Mouse (Mus musculus) urinary bladder, postnatal 36 days (tissue): ENCODE data around the gene Tns1.

Experiments
- DNase-seq, 2 experiments: peaks; one replicate each; pipeline ENCODE4 v3.0.0; 2022; ENCODE audit warnings: low spot score in 2 of 2, mixed read lengths in 1 of 2

Gene Tns1

DNA sequence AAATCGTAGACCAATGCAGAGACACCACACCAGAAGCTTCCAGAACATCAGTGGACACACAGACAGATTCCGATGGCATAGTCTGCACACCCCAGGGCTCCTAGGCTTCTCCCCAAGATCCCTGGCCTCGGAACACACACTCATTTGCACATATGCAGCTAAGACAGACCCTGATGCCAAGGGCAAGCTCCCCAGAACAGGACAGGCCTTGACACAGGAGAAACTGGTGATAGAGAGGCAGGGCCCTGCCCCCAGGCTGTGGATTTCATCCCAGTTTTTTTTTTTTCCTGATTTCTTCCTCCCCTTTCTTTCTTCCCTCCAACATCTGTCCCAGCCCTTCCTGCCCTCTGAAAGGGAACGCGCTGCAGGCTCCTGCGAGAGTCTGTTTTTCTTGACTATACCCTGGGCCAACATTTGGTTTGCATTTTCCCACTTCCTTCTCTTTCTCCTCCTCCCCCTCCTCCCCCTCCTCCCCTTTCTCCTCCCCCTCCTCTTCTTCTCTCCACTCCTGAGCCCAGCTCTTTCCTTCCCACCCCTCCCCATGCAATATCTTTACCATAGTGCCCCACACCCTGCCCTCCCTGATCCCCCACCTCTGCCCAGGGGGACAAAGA, 32.5 kb downstream of the Tns1 start:
- no peak for DNase-seq

DNA sequence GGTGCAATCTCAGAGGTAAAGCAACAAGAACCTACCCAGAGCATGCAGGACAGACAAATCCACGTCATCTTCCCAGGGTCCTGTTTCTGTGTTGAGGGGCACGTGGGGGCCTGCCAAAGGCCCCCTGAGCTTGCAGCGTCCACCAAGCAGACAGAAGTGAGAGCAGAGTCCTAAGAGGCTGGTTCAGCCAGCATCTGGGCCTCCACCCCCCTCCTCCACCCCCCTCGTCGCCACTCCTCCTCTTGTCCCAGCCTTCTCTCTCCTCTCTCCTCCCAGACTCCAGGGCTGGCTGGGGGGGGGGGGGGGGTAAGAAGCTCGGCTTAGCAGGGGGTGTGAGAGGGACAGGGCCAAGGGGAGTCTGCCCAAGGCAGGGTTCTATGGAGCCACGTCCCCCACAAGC, 33.1 kb downstream of the Tns1 start:
- DNase-seq = no peak

DNA sequence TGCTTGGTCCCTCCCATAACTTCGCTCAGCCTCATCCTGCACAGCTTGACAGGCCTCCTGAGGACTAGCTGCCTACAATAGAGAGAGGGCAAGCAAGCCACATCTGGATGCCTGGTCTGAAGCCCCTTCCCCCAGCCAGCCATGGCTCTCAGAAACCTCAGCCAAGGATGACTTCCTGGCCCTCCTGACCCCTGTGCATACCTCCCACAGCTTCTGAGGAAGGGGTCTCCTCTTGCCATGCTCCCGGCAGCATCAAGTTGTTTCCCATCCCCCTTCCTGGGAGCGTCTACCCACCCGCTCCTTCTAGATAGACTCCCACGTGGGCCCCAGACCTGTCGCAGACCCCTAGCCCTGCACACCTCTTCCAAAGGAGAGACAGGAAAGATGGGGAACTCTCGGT, 33.9 kb downstream of the Tns1 start:
- no peak for DNase-seq

DNA sequence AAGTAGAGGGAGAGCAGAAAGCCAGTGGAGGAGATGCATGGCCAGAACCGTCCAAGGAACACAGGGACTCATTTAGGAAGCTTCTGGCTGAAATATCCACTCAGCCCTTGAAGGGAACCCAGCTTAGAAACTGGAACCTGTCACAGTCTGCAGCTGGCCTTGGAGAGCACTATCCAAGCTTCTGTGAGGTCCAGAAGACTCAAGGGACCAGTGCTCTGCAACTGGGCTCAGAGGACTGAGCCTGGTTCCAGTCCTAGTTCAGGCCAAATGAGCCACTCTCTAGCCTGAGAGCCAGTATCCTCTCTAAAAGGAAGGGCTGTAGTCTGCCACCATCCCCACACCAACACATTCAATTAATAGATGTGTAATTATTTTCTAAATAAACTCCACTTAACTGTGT, 35.7 kb downstream of the Tns1 start:
- no peak for DNase-seq

DNA sequence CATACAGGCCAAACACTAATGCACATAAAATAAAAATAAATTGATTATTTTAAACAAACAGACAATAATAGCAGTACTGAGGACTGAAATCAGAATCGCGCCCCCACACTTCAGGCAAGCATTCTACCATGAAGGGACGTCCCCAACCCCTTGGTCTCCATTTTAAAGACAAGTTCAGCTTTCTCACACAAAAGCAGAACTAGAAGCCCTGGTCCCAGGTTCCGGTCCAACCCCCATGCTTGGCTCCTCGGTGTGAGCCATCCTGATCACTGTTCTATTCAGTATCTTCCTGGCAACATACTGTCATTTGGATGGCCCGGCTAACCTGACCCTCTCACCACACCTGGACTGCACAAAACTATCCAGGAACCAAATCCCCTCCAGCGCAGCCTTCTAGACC, 38.7 kb downstream of the Tns1 start:
- no peak for DNase-seq

DNA sequence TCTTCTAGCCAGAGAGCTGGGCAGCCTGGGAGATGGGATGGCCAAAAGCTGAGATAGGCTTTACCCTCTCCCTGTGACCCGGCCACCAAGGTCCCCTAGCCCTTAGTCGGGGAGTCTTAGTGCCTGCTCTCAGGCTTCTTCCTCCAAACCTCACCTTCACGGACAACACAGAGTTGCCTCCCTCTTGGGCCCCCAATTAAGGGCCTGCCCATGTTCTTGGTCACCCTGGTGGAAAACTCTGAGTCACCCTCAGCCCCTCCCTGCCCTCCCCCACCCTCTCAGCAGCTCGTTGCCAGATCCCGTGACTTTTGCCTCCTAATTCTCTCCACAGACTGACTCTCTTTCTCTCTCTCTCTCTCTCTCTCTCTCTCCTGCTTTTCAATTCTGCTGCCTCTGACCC, 39.5 kb downstream of the Tns1 start:
- peak; percentile 37 to 47 for DNase-seq

DNA sequence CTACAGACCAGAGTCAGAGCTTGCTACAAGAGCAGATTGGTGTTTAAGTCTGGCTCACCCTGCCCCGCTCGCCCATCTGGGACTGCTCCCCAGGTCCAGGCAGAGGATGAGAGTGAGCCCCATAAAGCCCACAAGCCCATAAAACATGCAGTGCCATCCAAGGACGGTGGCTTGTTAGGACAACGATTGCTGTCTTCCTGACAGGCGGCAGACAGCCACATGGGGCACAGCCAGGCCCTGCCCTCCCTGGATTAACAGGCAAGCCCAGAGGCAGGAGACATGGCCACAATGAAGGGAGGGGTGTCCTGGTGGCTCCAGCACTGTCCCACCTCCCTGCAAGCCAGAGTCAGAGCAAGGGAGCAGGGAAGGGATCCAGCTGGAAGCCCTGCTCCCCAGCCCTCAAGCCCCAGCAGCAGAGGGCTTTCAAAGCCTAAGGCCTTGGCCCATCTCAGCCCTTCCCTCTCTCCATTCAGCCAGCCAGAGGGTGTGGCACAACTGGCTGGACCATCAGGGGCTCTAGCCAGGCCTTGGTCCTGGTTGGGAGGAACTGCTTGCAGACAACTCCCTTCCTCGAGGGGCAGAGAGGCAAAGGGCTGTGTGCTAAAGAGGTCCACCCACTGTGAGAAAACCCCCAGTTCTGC, 40.1 kb downstream of the Tns1 start:
- peak; percentile 64 to 75 for DNase-seq

DNA sequence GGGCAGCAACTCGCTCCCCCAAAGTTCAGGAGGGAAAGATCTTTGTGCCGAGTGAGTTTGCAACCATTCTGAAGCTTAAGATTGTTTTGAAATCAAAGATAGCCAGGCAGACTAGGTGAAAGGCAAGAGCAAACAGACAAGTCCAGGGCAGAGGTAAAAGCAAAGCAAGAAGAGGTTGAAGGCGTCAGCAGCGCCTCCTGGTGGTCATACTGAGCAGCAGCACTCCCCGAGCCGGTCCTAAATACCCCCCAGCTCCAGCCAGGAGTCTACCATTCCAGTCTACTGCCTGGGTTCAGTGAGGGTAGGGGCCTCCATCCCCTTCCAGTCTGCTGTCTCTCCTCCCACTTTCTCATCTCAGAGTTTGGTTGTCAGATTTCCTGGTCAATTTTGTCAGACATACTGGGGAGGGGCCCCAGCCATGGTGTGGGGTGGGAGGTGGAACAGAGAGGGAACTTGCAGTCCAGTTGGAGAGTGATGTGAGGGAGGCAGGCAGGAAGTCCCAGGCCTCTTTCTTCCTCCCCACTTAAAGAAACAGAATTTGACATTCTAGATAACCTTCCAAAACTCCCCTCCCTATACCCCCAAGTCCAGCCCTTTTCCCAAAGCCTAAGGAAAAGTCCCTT, 41.3 kb downstream of the Tns1 start:
- peak; percentile 51 to 75 for DNase-seq

DNA sequence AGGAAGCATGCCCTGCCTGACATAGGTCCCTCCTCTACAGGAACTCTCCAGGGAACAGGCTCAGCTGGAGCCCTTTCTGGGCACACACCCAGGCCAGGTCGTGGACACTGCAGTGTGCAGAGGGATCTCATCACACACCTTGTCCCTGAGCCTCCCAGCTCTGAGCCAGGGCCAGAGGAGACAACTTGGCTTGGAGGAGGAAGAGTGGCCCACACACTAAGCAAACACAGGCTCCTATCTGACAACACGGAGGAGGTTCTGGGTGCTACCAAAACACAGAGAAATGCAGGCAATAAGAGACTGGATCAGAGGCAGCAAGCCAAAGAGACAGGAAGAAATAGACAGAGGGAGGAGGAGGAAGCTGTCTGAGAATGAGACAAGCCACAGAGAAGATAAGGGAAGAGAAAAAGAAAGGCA, 42.7 kb downstream of the Tns1 start:
- DNase-seq = peak; percentile 45 to 48

DNA sequence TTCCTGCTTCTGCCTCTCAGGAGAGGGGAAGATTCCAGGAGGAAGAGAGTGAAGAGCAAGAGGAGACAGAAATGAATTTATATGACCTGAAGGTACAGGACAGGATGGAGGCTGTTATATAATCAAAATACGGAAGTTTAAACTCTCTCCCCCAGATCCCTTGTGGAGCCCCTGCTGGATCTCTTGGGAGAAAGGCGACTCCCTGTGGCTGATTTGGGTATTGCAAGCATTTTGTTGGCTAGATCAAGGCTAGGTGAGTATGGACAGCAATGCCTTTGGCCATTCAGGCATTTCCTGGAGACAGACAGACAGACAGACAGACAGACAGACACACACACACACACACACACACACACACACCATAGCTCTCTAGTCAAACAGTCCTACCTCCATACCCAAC, 46.9 kb downstream of the Tns1 start:
- peak; percentile 82 to 85 for DNase-seq

DNA sequence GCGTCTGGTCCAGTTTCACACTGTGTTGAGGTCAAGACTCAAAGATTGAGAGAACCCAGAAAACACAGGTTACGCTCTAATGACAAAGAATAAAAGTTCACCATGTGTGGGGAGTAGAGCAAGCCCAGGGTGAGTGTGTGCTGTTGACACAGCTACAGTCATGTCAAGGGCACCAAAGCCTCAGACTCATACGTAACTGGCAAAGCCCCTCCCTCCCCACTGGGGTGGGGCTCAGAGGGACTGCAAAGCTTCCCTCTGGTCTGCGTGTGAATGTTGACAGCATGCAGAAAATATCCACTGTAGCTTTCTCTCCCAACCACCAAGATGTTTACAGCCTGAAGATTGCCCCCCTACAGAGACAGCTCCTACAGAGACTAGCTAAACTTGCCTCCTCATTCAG, 48.0 kb downstream of the Tns1 start:
- DNase-seq = no peak

DNA sequence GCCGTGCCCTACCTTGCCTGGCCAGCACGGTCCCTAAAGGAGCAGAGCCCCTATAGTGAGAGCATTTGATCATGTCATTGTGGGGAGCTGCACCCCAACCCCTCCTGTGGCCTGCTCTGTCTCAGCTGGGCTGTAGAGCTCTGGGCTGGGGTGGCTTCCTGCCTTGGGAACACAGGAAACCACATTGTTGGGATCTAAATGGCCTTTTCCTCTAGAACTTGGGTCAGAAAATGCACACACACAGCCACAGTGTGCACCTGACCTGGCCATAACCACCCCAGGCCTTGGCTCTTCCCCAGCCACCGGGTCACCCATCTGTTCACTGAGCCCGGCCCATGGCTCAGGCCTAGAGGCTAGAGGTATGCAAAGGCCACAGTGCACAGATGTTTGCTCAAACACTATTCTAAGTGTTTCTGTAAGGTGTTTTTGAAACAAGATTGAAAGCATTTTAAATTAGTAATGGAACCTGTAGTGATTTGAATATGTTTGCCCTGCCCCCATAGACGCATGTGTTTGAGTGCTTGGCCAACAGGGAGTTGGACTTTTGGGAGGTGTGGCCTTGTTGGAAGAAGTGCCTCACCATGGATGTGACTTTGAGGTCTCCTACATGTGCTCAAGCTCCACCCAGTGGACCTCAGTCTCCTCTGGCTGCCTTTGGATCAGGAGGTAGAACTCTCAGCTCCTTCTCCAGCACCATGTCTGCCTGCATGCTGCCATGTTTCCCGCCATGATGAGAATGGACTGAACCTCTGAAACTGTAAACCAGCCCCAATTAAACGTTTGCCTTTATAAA, 49.4 kb downstream of the Tns1 start:
- DNase-seq = no peak

DNA sequence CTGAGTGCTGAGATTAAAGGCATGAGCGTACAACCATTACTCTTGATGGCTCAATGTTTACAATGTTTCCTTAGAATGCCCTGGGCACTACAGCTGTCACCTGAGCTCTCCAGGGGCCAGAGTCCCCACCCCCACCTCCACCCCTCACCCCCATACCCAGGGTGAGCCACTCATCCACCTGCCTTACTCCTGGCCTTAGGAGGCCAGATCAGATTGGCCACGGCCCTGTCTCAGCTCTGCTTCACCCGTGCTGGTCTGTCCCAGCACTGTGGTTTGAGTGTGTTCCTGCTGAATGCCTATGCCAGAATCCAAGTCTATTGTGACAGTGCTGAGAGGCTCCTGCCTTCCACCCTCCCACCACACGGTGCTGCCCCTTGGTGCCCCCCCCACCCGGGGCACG, 50.5 kb downstream of the Tns1 start:
- DNase-seq = no peak

DNA sequence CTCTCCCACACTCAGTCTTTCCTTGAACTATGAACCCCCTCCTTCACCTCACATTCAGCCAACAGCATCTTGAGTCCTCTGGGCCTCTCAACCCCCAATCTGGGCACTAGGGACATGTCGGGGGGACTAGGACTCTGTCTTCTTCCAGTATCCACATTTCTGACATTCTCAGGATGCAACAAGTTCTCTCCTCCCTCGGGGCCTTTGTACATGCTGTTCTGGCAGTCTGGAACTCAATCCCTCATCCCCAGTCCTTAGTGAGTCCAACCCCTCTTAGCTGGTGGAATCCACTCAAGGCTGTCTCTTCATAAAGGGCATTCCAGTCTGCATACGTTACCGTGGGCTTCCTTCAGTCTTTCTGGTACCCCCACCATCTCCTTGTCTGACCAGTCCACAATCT, 53.5 kb downstream of the Tns1 start:
- no peak for DNase-seq

DNA sequence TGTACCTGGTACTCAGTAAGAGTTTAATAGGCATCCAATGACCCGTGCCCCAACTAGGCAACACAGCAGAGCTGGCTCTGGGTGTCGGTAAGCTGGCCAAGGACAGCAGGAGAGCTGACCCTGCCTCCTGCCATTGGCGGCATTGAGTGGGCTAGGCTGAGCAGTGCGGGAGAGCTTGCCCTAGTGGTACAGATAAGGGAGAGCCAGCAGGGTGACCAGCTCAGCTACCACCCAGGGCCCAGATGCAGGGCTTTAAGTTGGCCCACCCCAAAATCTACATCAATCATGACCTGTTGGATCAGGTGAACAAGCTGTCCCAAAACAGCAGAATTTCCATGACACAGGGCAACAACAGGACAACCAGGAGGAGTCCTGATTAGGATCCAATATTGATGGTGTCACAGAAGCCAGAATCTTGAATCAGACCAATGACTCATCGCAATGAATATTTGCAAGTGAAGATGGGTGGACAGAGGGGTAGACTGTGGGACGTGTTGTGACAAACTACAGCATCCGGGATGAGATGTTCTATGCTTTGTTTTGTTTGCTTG, 54.2 kb downstream of the Tns1 start:
- DNase-seq = no peak

DNA sequence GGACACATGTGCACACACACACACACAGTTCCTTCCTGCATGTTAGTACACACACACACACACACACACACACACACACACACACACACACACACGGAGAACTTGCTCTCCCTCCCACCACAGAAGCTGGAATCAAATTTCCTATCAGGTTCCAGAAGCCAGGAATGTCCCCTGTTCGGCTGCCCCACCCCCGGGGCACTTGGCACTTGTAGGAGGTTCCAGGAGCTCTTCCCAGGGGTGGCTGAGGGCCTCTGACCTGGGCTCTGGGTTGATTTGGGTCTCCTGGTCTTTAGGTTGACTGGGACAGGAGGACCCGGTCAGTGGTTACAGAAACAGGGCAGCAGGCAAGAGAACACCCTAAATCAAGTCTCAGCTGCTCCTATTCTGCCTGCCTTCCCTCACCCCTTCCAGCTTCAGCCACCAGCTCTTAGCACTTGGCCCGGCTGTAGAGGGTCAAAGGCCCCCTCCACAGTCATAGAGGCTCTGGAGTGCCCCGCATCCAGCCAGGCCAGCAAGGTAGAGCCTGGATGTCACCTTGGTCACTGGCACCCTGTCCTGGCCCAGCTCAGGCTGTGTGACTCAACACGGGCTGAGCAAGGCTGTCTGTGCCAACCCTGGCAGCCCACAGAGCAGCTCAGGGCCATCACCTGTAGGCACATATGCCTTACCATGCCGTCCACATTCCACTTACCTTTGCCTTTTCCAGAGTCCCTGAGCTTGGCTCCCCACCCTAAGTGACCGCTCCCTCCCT, 55.0 kb downstream of the Tns1 start:
- DNase-seq = no peak

DNA sequence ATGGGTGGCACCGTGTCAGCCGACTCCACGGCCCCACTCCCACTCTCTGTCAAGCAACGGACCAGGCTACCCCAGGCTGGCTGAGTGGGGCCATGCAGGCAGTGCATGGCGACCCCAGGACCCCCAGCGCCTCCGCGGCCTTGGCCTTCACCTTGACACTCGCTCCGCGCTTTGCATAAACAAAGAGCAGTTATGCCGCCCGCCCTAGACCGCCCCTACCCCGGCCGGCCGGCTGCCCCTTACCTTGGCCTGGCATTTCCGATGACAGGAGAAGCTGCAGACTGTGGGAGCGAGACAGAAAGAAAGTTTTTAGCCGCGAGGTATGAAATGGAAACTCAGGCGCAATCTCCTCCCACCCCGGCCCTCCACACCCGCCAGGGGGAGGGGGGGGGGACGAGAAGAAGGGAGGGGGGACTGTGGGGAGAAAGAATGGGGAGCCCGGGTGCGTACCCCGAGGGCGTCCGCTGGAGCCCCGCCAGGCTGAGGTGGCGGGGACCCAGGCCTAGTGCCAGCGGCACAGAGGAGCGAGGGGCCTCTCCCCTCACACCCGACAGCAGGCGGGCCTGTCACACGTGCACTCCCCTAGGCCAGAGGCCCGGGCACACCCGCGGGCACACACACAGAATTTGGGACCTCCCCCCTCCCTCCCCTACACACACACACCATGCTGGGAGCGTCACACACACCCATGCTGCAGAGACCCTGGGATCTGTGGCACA, 55.7 kb downstream of the Tns1 start:
- DNase-seq = no peak

DNA sequence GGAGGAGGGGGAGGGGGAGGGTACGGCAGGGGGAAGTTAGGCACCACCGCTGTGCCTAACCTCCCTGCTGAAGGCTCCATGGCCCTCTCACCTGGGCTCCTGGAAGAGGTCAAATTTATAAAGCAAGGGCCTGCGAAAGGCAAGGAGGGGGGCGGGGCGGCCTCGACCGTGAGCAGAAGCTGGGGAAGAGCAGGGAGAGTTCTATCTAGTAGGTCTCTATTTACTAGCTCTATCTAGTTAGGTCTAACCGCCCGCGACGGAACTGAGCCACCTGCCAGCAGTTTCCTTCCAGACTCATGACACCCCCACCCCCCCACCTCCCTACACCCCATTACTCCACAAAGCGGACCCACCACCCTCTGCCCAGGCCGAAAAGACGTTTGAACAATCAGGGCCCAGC, 56.4 kb downstream of the Tns1 start:
- DNase-seq = no peak

DNA sequence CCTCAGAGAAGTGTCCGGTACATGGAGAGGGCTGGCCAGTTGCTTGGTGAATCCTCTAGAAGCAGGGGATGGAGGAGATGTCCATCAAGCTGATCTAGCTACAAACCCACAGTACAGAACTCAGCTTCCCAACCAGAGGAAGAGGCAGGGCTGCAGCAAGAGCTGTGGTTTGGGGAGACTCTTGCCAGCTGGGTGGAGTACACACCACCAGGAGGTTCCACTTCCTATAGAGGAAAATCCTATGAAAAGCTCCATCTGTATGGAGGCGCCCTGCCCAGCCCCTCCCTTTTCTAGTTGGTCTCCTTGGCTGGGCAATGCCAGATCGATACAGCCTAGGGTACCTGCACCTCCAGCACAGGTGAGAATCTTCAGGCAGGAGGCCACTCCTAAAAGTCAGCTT, 57.7 kb downstream of the Tns1 start:
- no peak for DNase-seq

DNA sequence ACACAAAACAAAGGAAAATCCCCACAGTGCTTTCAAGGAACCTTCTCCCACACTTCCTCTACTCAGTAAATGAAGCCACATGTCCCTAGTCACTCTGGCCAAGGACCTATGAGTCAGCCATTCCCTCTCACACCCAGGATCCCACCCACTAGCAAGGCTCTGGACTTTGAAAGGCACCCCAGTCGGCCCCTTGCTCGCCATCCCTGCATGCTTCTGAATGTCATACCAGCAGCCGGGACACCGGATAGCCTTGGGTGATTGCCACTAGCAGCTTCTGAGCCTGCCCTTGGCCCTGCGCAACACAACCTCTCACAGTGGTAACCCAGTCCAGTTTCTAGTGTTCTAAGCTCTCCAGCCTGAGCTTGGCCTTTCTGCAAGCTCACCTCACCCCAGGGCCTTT, 58.2 kb downstream of the Tns1 start:
- no peak for DNase-seq

DNA sequence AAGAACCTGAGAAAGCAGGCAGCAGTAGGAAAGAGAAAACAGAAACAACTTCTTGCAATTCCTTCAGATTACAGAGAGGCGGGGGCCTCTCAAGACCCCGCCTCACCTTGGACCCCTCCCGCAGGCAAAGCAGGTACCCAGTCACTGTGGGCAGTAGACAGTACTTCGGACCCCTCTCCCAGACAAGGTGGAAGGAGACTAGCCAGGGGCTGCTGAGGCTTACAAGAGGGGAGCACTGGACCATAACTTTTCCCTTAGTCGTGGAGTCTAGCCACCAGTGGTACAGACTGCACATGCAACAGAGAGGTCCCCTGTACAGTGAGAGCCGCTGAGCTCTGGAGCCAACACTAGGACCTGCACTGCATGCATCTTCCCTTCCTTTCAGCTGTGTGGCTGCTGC, 64.2 kb downstream of the Tns1 start:
- DNase-seq = no peak
